Mouse (Mus musculus): ENCODE measurements around the gene Trim25.

The Trim25 gene

DNA sequence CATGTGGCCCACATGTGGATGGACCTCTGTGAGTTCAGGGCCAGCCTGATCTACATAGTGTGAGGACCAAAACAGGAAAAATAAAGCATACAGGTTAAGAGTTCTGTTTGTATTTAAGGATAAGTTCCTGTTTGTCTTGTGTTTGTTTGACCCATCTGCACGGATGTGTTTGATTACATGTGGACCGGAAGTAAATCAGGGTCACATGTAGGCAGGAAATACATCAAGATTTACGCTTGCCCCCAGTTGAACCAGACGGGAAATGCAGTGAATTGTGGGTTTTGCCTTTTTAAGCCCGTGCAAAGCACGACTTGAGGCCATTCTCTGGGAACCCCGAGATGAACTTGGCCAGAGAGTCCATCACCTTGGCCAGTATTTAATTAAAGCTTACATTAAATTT lies 62.2 kb downstream of the Trim25 start:
- no peak for DNase-seq (ENCODE audit: low spot score in 2 of 2)

DNA sequence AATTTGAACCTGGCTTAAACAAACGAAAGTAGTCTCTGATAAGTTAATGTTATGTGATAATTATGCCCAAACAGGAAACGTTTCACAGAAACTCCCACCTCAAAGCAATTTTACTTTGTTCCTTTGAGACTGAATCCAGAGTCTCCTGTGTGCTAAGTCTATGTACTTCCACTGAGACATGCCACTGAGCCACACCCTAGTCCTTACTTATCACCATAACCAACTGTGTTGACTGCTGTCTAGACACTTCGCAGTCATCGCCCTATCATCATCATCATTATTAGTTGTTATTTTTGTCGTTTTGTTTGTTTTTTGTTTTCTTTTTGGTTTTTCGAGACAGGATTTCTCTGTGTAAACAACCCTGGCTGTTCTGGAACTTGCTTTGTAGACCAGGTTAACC lies 65.1 kb downstream of the Trim25 start:
- no peak for DNase-seq (ENCODE audit: low spot score in 2 of 2)

DNA sequence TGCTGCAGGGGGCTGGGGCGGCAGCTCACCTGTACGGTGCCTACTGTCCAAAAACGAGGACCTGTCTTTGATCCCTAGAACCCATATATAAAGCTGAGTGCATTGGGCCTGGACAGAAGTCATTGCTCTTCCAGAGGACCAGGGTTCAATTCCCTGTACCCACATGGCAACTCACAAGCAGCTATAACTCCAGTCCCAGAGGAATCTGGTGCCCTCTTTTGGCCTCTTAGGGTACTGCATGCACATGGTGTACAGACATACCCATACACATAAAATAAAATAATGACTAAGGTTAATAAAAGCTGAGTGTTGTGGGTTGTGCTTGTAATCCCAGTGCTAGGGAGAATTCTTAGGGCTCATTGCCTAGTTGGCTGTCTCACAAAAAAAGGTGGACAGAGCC lies 66.1 kb downstream of the Trim25 start:
- DNase-seq (ENCODE audit: low spot score in 2 of 2), result no peak

DNA sequence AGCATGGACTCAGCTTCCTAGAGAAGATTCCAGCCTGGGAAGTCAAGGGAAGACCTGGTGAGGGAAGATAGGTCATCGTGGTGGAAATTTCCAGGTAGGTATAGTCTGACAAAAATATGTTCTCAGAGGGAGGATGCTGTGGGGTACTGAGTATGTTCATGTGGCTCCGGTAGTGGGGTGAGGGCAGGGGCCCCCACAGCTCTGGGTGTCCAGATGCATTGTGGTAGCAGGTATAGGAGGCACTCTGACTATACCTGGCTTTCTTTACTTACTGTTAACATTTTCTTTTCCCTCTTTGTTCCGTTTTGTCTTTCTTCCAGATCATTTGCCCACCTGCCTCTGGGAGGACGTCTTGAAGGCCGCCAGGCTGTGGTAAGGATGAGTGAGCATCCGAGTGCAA lies 67.0 kb downstream of the Trim25 start:
- DNase-seq (ENCODE audit: low spot score in 2 of 2), result no peak

DNA sequence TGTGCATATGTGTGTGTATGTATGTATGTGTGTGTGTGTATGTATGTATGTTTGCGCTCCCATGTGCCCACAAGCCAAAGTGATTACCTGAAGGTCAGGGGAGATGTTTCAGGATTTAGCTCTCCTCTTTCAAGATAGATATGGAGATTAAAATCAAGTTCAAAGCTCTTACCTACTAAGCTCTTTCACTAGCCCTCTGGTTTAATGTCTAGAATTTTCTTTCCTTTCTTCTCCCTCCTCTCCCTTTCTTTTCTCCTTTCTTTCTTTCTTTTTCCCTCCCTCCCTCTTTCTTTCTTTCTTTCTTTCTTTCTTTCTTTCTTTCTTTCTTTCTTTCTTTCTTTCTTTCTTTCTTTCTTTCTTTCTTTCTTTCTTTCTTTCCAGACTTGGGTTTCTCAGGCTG lies 67.6 kb downstream of the Trim25 start, which contains the start of gene Dgke:
Gene Dgke (minus strand): TSS at position 101 of the 400 bp plus-strand sequence.
- DNase-seq (ENCODE audit: low spot score in 2 of 2), result no peak

DNA sequence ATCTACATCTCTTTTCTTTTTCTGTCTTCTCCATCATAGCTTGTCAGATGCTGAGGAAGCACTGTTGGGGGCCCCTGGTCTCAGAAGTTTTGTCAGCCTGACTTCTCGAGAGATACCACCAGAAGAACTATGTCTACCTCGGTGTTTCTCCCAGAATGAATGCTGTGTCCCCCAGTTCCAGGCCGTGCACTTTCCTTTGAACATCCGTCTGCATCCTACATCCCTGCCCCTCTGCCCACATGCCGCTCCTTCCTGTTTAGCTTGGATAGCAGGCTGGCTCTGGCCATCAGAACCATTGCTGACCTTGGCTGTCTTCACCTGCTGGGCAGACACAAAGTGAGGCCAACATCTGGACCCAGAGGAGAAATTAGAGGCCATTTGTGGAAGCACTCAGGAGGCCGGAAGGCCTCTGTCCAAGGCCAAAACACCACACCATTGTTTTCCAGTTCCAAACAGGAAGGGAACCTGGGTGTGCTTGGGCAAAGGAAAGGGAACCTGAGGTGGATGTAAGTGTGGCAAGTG lies 68.2 kb downstream of the Trim25 start:
- DNase-seq (ENCODE audit: low spot score in 2 of 2), result no peak

DNA sequence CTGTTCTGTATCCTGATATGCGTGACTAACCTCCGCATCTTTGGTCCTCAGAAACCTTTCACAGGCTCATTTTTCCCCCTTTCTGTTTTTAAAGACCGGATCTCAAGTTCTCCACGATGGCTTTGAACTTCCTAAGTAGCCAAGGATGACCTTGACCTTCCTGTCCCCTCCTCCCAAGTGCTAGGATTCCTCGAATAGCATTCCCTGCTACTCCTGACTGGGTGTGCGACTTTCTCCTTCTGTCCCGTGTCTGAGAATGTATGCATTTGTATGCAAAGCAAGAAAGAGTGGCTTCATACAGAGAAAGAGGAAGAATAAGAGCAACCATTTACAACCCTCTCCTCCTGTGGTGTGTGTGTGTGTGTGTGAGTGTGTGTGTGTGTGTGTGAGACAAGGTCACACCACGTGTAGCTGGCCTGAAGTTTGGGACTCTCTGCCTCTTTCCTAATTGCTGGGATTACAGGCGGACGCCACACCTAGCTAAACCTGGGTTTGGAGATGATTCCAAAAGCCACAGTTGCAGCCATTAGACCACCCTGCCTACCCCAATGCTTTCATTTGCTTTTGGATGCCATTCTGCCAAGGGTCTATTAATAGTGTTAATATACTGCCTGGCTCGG lies 68.8 kb downstream of the Trim25 start:
- DNase-seq (ENCODE audit: low spot score in 2 of 2), result no peak

DNA sequence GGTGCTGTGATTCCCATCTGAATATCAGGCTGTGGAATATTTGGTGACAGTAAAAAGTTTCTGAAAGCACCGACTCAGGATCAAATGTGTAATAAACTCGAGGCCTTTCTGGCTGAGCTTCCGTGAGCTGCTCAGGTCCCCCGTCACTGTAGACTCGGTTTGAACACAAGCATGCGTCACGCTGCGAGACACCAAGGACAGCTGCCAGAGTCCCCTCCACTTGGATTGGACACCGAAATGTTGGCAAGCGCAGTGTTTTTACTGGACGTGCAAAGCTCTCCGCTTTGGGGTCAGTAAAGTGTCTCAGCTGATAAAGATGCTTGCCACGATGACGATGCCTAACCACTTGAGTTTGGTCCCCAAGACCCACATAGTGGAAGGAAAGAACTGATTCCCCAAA lies 69.5 kb downstream of the Trim25 start:
- DNase-seq (ENCODE audit: low spot score in 2 of 2), result no peak

DNA sequence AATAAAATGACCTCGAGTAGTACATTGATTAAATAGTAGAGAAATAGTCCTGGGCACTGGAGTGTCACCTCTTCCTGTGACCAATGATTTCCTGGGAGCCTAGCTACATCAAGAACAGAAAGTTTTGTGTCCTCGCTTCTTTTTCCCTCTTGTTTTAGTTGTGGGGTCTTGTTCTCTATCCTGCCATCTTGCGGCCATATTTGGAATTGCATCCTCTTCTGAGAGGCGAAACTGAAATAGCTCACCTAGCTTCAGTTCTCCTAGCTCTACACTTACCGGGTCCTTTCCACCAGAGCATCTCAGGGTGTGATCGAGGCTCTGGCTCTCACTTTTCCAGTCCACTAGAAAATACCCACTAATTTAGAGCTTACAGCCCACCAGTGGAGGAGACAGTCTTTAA lies 70.1 kb downstream of the Trim25 start:
- peak; percentile 41 to 70 for DNase-seq (ENCODE audit: low spot score in 2 of 2)
